Mouse (Mus musculus) granulocyte monocyte progenitor cell, adult 5-6 weeks (primary cell): ENCODE results near the gene Mecom. TPM values are rescaled to one million over a fixed set of nuclear protein-coding genes. Genes with fewer than 3 reads are reported as not detected.

Experiments used
- ATAC-seq: replicated peaks from 2 replicates; pipeline ENCODE4 v1.8.0; 2016; ENCODE audit warnings: mild to moderate bottlenecking, moderate TSS enrichment, inconsistent platforms; ENCODE audit not compliant: poor library complexity, severe bottlenecking
- total RNA-seq, 2 experiments: library from RNA; stranded (forward) in 1 of 2; stranded (reverse) in 1 of 2; fragments of 200-712, 200-1000 nt in 1 of 2; fragments of >200 nt in 1 of 2; fragmentation: Nextera tagmentation in 1 of 2; gene quantifications; 2 replicates each; pipeline ENCODE4 v1.2.3; 2014 to 2017

Gene Mecom
- total RNA-seq, 2 experiments from 2014 or later, result 0.72 TPM; not detected in 1

DNA sequence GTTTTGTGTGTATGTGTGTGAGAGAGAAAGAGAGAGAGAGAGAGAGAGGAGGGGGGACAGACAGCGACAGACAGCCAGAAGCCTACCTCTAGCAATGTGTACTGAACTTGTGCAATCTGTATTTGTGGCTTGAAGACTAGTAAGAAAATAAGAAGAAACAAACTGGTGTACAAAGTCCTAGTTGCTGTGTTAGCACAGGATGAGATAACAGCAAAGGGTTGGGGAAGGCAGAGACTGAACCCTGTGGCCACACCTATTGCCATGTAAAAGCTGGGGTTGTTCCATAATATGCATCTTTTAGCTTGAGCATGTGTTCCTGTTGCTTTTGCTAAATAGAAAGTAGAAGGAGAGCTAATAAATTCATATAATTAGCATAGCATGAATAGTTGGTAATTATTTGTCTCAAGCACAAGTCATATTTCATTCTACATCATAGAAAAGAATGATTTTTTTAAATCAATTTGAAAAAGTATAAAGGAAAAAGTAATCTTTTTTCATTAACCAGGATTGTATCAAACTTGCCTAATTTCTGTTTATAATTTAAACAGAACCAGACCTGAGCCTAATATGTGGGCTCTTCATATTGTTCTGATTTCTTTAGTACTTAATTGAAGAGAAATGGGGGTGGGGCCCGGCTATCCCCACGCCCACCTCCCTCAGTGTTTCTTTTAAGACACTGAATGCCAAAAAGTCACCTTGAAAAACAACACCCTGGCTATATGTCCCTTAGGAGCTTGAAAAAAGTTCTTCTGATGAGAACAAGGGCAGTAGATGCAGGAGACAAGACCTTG, 379.2 kb downstream of the Mecom start:
- ATAC-seq, result no peak

GRCm38 (mm10) chr3:30167027-30167426, 380.8 kb downstream of the Mecom start:
- ATAC-seq, result no peak

GRCm38 (mm10) chr3:30164834-30165233, 383.0 kb downstream of the Mecom start:
- ATAC-seq, result no peak

DNA sequence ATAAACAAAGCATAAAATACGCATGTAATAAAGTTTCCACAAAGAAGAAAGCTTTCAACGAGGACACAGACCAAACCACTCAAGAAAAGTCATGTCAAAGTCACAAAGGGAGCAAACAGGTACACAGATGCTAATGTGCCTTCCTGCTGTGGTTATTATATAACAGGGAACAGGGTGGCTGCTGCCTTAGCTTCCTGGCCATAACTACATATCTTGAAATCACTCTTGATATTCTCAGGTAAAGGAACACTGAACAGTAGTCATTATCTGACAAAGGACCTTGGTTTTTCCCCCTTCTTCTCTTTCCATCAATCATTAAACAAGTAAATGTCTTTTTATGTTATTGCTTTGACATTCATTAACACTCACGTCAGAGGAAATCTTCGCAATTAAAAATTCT, 384.4 kb downstream of the Mecom start:
- ATAC-seq, result no peak

DNA sequence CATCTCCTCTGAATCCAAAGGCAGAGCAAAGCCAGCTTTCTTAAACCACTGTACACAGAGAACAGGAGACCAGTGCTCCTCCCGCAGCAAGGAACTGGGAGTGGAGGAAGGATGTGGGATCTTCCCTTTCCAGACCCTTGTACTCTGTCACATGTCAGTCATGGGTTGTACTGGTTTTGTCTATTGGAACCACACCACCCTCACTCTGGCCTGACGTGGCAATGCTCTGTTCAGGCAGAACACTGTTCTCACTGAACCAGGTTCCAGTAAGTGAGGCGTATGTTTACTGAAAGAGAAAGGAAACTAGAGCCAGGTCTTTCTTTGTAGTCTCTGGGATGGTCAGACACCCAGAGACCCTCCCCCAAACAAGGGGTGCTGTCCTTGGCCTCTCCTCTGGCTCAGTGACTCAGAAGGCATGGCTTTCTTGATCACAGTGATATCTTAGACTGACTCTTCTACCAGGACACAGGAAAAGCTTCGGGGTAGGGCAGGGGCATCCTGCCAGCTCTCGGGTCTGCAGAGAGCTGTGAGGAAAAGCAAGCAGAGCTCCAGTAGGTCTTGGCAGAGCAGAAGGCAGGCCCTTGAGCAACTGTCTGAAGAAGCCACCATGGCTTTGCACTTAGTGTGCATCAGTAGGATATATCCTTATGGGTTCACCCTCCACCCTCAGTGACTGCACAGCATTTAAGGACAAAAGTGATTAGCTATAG, 386.7 kb downstream of the Mecom start:
- no peak for ATAC-seq

DNA sequence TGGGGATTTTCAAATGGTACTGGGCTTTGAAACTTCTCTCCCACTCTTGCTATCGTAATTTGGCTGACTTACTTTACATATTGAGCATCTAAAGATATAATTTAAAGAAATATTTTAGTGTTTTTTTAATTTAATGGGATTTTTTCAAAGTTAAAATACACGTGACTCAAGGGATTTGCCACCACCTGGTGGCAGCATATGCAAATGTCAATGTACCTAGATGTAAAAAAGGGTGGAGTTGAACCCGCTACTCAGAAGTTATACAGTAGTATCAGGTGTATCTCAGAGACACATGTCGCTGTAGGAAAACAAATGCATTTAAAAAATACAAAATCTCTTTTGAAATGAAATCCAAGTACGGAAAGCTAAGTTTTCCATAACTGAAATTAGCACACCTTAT, 387.5 kb downstream of the Mecom start:
- ATAC-seq, result no peak

DNA sequence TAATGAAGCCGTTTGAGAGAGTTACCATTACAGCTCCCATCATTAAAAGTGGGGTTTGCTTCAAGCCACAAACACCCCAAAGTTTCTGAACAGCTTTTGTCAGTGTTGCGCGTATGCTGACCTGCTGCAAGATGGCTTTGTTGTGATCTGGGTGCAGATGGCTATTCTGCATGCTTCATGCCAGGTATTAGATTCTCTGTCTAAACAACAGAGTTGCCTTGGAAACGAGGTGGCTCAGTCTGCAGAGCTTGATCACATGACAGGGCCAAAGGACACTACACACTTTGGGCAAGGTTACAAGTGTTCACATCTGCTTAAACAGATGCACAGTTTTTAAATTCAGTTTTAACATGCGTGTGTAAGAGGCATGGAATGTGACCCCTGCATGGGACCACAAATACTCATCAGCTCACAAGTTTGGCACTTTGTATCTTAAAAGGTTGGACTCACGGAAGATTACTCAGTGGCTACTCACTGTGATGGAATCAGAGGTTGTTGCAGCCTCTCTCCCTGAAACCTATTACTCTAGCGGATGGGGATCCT, 390.6 kb downstream of the Mecom start:
- no peak for ATAC-seq

- ATAC-seq, result no peak
Measured at GRCm38 (mm10) chr3:30154390-30154789, 393.4 kb downstream of the Mecom start.

DNA sequence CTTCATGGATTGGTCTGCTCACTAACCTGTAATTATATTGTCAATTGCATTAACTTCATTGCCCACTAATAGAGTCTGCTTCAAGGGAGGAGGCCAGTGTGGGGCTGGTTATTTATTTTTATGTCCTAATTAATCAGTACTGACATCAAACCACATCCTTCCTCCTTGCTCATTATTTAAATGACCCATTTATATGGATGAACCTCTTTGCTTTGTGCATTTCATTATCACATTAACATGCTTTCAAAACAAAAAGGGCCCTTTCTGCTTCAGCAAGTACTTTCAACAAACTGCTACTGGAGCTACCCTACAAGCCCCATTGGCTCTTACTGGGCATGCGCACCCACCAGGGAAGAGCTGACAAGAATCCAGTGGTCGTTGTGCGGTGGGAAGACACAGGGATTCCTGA, 393.9 kb downstream of the Mecom start:
- no peak for ATAC-seq

DNA sequence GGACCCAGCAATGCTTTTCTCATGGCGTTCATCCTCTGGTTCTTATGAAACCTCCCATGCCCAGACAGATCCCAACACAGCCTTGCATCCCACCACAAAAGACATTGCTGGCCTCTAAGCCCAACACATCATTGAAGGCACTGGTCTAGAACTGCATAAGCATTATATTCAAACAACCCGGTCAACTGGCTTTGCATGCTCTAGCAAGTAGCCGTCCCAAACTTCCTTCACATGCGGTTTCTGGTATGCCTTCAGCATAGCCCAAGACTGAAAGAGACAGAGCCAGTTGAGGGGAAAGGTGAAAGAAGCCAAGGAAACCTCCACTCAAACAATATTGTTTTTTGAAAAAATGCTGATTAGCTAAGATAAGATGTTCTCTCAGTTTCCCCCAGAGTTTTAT, 397.7 kb downstream of the Mecom start:
- no peak for ATAC-seq

DNA sequence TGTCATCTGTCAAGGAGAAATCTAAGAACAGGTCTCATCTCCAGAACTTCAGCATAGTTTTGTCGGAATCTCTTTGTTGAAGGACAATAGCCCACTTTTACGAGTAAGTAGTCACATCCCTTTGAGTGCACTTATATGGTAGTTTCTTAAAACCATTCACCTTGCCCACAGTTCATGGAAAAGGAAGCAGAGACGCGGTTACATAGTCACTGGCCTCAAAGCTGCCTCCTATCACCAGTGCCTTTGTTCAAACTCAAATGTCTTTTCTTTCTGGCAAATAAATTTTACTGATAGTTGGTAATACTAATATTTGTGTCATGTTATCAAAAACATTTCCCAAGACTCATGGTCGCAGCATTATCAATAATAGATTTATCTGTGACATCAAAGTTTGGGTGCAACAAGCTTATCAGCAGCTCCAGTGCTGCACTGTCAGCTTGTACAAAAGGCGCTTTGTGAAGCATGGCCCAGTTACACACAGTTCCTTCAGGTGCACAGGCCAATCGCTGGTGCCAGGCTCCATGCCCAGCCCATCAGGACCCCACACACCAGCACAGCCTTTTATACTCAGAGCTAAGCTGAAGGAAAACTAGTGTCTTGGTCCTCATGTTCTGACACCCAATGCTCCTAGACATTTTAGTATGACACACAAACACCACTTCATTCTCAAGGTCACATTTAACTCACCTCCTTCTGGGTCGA, 399.3 kb downstream of the Mecom start:
- ATAC-seq, result no peak

DNA sequence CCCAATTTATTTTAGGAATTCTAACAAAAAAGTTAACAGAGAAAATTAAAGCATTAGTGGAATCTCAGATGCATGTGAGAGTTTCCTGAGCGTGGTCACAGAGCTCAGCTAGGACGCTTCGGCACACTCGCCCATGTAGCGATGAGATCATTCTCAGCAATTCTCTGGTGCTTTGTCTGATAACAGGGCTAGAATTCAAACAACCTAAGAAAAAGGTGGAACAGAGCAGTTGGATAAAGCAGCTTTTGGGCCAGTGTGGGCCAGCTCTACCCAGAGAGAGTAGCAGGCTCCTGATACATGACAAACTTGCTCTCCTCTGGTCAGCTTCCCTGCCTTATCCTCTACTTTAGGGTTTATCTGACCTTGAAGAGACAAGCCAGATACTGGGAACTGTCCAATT, 402.8 kb downstream of the Mecom start:
- no peak for ATAC-seq

DNA sequence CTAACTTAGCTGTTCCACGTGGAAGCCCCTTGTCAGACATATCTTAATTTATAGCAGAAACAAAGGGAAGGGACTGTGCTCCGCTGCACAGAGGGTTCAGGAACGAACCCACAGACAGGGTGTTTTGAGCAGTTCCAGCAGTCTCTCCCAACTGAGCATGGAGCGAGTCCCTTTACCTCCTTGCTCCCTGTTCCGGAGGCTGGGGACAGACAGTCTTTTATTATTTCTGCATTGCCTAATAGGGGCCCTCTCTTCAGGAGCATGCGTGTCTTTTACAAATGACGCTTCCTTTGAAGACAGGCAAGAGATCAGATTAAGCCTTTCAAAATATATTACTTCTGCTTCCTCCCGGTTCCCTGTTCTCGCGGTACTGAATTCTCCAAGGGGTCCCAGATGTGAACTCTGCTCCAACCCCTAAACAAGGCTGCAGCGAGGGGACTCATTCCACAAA, 403.8 kb downstream of the Mecom start:
- ATAC-seq, result peak; percentile 61; the same call in 1 of the 2 replicates

- ATAC-seq, result no peak; the same call in 1 of the 2 replicates
Measured at GRCm38 (mm10) chr3:30143440-30143839, 404.4 kb downstream of the Mecom start.

- ATAC-seq, result no peak
Measured at GRCm38 (mm10) chr3:30140349-30140748, 407.5 kb downstream of the Mecom start.

GRCm38 (mm10) chr3:30139678-30140077, 408.1 kb downstream of the Mecom start:
- no peak for ATAC-seq

DNA sequence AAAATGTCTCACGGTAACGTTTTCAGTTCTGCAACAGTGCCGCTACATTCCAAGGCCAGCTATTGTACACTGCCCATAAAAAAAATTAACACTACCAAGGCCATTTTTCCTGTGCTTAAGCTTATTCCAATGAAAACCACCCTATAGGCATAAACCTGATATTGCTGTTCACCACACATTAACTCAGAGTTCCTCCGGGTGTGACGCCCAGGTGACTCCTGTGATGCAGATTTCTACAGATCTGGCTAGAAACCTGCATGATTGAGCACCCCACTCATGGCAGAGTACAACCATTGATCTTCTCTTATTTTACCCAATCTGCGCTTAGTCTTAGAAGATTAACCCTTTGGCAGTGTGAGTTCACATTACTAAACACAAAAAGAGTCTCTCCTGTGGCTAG, 409.2 kb downstream of the Mecom start:
- ATAC-seq, result no peak

DNA sequence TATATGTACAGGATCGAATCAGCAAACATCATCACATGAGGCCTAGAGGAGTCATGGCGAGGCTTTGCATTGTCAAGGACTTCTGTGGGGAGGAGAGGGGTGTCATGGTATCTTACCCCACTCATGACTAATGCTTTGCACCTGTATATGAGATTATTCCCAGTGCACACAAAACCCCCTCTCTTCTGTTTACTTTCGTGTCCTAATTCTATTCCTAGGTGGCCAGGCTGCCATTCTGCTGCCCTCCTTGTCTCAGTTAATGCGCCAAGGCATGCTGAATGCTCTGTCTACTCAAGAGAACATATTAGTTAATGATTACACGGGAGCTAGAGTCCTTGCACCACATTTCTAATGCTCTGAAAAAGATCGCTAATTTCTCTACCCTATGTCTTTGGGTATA, 412.0 kb downstream of the Mecom start:
- ATAC-seq, result no peak

- ATAC-seq, result no peak
Measured at GRCm38 (mm10) chr3:30135119-30135518, 412.7 kb downstream of the Mecom start.

DNA sequence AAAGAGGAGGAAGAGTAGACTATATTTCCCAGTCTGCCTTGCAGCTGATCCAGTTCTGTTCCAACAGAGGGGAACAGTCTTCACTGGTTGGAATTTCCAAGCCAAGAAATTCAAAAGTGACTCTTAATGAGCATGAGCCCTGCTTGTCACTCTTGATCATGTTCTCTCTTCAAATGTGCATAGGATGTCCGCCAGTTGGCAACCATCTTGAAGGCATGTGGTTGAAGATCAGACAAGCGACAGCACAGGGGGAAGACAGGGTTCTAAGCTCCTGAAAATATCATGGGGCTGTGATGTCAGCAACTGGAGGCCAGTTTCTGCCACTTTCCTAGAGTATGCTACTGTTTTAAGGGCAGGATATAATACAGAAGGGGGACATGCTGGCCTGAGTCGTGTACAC, 414.8 kb downstream of the Mecom start:
- no peak for ATAC-seq

DNA sequence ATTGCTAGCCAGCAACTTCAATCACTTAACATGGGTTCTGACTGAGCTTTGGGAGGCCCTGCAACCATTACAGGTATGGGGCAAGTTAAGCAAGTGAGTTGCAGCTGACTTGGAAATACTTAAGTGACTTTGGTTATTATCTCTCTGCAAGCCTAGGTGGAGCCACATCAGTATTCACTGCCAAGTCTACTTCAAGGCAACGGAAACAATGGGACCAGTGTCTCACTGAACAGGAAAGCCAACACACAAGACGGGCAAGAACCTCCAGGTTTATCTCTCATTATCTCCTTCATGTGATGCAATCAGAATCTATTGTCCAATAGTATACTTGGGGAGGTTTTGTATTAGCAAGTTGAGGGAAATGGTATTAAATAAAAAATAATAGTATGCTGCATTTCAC, 415.4 kb downstream of the Mecom start:
- ATAC-seq, result no peak
